Mouse (Mus musculus) thymus, adult 2 months (tissue): ENCODE results near the gene Tsku. TPM values are rescaled to one million over a fixed set of nuclear protein-coding genes. Genes with fewer than 3 reads are reported as not detected.

Experiments
- DNase-seq: peaks from one replicate; pipeline ENCODE4 v3.0.0; 2021
- H3K27ac ChIP-seq: fragments of 200-500 bp; 2 replicates; pipeline ENCODE4 v1.5.1; 2012; ENCODE audit warnings: low read length, control low read depth; ENCODE audit not compliant: control insufficient read depth, insufficient read depth
- H3K27me3 ChIP-seq: fragments of 200-500 bp; 2 replicates; pipeline ENCODE4 v1.6.1; 2012; ENCODE audit warnings: mild to moderate bottlenecking, low read length, moderate library complexity, mixed read lengths; ENCODE audit not compliant: control insufficient read depth, insufficient read depth
- H3K36me3 ChIP-seq: fragments of 200-500 bp; 2 replicates; pipeline ENCODE4 v1.6.1; 2012; ENCODE audit warnings: mild to moderate bottlenecking, low read length, moderate library complexity; ENCODE audit not compliant: control insufficient read depth, insufficient read depth
- H3K4me1 ChIP-seq: fragments of 200-500 bp; replicated peaks from 2 replicates; pipeline ENCODE4 v1.6.1; 2012; ENCODE audit warnings: low read length; ENCODE audit not compliant: control insufficient read depth, insufficient read depth
- H3K4me3 ChIP-seq: fragments of 200-500 bp; 2 replicates; pipeline ENCODE4 v1.5.1; 2012; ENCODE audit warnings: mild to moderate bottlenecking, low read length, control low read depth, moderate library complexity; ENCODE audit not compliant: control insufficient read depth, insufficient read depth
- CTCF ChIP-seq: fragments of 200-500 bp; IDR thresholded peaks from 2 replicates; pipeline ENCODE4 v1.5.1; 2012; ENCODE audit warnings: mild to moderate bottlenecking, control low read depth, low read length, moderate library complexity, borderline replicate concordance; ENCODE audit not compliant: control insufficient read depth, poor library complexity, insufficient read depth; ENCODE audit errors: extremely low read depth
- POLR2A ChIP-seq: fragments of 200-500 bp; IDR thresholded peaks from 2 replicates; pipeline ENCODE4 v1.6.1; 2012; ENCODE audit warnings: mild to moderate bottlenecking, low read length, control low read depth, moderate library complexity; ENCODE audit not compliant: control insufficient read depth, poor library complexity, insufficient read depth; ENCODE audit errors: extremely low read depth
- WGBS: fragments of 180-500 bp; shearing (Covaris S2); methylation state at CpG from one replicate; pipeline ENCODE4 v1.1.7; 2018; 5-methylcytosine and 5-hydroxymethylcytosine counted together
- polyA plus RNA-seq: library from polyadenylated mRNA; depleted of rRNA; stranded (reverse); fragments of >200 nt; gene quantifications from 2 replicates; pipeline ENCODE4 v1.2.3, GENCODE M21; 2012

Tsku gene
- polyA plus RNA-seq, 1 experiment, result 11.1 TPM

GRCm38 (mm10) chr7:98360621-98360990 is 522 bp downstream of the Tsku start:
- WGBS, result 2% methylated on average over 20 of the region's 20 CpGs
- Histone ChIP-seq H3K4me1 (peaks cover 9% of the 10 kb centered on the region), H3K4me3 (peak overlapping the region; percentile 46), H3K27me3 (peaks cover 13% of the 10 kb centered on the region), H3K36me3 (no peaks in the 10 kb centered on the region), H3K27ac (no peak overlapping the region)
- no peak for TF ChIP-seq CTCF
- no peak for TF ChIP-seq POLR2A
- no peak for DNase-seq

GRCm38 (mm10) chr7:98359951-98360620 is 1.0 kb downstream of the Tsku start:
- 14% methylated on average over 33 of the region's 33 CpGs for WGBS
- Histone ChIP-seq H3K36me3 (no peaks in the 10 kb centered on the region), H3K27me3 (peaks cover 13% of the 10 kb centered on the region), H3K27ac (no peak overlapping the region), H3K4me1 (peaks cover 9% of the 10 kb centered on the region), H3K4me3 (peak overlapping the region; percentile 46)
- no peak for DNase-seq
- no peak for TF ChIP-seq CTCF
- TF ChIP-seq POLR2A, result no peak

GRCm38 (mm10) chr7:98358016-98358415 is 3.1 kb downstream of the Tsku start:
- Histone ChIP-seq H3K36me3 (no peaks in the 10 kb centered on the region), H3K4me1 (peaks cover 9% of the 10 kb centered on the region), H3K4me3 (no peak overlapping the region), H3K27ac (no peak overlapping the region), H3K27me3 (peaks cover 13% of the 10 kb centered on the region)
- no peak for TF ChIP-seq CTCF
- TF ChIP-seq POLR2A, result no peak
- no peak for DNase-seq
- WGBS, result 93% methylated on average over 1 of the region's 1 CpGs

GRCm38 (mm10) chr7:98357324-98357723 is 3.8 kb downstream of the Tsku start:
- H3K27me3 ChIP-seq, result peaks cover 13% of the 10 kb centered on the region
- WGBS, result 93% methylated on average over 5 of the region's 5 CpGs
- TF ChIP-seq POLR2A, result no peak
- TF ChIP-seq CTCF, result no peak

GRCm38 (mm10) chr7:98354921-98355310 is 6.2 kb downstream of the Tsku start:
- no peak for DNase-seq
- no peaks in the 10 kb centered on the region for H3K36me3 ChIP-seq
- no peak for TF ChIP-seq CTCF
- no peak for TF ChIP-seq POLR2A
- no peaks in the 10 kb centered on the region; the same call in 1 of the 2 replicates for H3K27me3 ChIP-seq
- H3K4me1 ChIP-seq, result no peaks in the 10 kb centered on the region
- 89% methylated on average over 4 of the region's 4 CpGs for WGBS
- H3K27ac ChIP-seq, result no peak overlapping the region
- H3K4me3 ChIP-seq, result no peak overlapping the region

More at GRCm38 (mm10) chr7:98357324-98357723, 3.8 kb downstream of the Tsku start:
- Histone ChIP-seq H3K36me3 (no peaks in the 10 kb centered on the region), H3K4me1 (peaks cover 9% of the 10 kb centered on the region), H3K4me3 (no peak overlapping the region), H3K27ac (no peak overlapping the region)
- DNase-seq, result no peak

- no peaks in the 10 kb centered on the region for H3K36me3 ChIP-seq
- no peaks in the 10 kb centered on the region; the same call in 1 of the 2 replicates for H3K27me3 ChIP-seq
- H3K4me1 ChIP-seq, result no peaks in the 10 kb centered on the region
- no peak overlapping the region for H3K4me3 ChIP-seq
- 80% methylated on average over 12 of the region's 12 CpGs for WGBS
- DNase-seq, result no peak
- TF ChIP-seq POLR2A (no peak), CTCF (no peak)
- H3K27ac ChIP-seq, result no peak overlapping the region
Measured at GRCm38 (mm10) chr7:98354160-98354920, 6.8 kb downstream of the Tsku start.
